Mouse (Mus musculus): ENCODE data around the gene Gm28048. TPM values are rescaled to one million over a fixed set of nuclear protein-coding genes. Genes with fewer than 3 reads are reported as not detected.

Gm28048 gene
- polyA plus RNA-seq (2015; fragmentation: Illumina TruSeq; extraction: RNeasy Lipid Tissue Mini Kit (QIAGEN cat#74804); ENCODE audit: low read depth, low replicate concordance) = 33.4 TPM

DNA sequence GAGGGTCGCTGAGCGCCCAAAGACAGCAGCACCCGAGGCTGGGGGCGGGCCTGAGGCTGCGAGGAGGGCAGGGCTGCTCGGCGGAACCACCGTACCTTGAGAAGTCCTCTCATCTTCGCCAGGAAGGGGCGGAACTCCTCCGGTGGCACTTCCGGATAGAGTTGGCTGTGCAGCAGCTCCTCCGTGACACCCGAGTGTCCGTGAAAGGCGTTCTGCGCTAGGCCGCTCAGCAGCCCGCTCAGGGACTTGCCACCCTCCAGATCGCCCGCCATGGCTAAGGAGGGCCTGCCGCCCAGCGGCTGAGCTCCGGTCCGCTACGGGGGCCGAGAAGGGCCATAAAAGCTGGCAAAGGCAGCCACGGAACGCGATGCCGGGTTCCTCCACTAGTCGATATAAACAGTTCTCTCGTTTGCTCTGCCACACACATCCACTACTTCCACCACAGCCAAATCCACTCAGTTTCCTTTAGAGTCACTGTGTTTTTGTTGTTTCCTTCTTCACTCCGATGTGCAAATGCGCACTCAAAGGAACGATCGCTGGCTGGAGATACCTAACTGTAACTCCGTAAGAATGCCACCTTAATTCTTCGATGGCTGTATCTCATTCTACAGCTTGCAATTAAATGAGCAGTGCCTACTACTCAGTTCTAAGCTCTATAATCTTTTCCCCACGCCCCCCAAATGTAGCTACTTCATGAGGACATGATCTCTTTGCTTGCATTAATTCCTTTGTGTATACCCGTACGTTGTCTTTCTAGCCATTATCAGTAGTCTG lies at the start of gene Gm28048, which contains the start of gene Commd1:
Gene Gm28048, minus strand, starts transcription at position 107 of the 774 bp plus-strand sequence.
Gene Commd1, minus strand, starts transcription at position 399 of the 774 bp plus-strand sequence.

GRCm38 (mm10) chr11:23007481-23008180 lies 25.7 kb upstream of the Gm28048 start, which contains the start of gene Fam161a:
Gene Fam161a (plus strand): TSS chr11:23007531.

GRCm38 (mm10) chr11:22990393-22991126 lies 8.7 kb upstream of the Gm28048 start, which contains the start of gene Cct4:
Gene Cct4 (plus strand): TSS chr11:22990519.

DNA sequence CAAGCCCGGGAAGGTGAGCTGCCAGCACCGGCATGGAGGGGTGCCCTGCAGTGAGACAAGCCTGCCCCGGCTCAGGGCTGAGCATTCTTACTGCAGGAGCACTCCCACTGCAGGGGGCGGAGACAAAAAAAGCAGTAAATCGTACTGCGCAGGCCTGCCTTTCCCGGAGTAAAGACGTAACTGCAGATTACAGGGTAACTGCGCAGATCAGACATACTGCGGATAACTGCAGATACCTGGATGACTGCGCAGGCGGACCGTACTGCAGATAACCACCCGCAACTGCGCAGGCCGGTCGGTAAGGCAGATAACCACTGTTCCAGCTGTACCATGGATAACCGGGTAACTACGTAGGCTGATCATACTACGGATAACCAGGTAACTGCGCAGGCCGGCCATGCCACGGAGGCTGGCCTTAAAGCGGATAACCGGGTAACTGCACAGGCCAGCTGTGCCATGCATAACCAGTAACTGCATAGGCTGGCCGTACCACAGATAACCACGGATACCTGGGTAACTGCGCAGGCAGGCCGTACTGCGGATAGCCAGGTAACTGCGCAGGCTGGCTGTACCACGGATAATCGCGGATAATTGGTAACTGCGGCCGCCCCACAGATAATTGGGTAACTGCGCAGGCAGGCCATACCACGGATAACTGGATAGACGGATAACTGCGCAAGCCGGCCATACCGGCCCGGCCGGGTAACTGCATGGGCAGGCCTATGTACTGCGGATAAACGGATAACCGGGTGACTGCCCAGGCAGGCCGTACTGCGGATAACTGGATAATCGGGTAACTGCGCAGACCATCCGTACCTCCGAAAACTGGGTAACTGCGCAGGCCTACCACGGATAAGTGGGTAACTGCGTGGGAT lies 9.8 kb downstream of the Gm28048 start, which contains the start of gene Zrsr1:
Gene Zrsr1, plus strand, starts transcription at position 171 of the 875 bp plus-strand sequence.

DNA sequence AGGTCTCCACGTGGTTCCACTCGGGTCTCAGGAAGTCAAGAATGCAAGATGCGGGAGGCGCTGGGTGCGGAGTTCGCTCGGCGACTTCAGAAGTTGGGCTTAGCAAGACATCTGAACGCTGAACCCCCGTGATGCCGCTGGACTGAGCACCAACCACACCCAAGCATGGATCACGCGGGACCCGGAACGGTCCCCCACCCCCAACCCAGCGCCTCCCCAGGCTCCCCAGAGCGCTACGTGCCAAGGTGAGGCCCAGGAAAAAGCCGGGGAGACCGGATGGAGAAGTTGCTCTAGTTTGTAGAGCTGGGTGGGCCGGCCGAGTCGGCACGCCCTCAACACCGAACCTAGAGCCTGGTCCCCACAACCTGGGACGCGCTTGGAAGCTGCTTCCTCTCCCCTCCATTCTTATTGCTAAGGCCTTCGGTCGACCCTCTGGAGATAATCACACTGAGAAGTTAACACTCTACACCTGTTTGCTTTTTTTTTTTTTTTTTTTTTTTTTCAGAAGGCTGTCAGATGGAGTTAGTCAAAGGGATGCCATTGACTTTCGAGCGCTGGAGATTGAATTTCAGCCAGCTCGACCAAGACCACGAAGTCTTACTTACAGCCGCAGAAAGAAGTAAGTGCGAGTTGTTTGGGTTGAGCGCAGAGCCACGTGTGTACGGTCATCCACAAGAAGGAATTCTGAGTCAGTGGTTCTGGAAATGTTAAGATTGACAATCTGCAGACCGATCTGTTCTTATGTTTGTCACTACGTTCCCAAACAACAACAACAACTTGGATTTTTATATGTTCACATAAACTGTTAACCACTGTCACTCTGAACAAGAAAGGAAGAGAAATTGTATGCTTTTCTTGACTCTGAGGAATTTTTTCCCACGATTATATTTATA lies 121.3 kb downstream of the Gm28048 start, which contains the start of gene B3gnt2:
Gene B3gnt2, minus strand, starts transcription at position 627 of the 893 bp plus-strand sequence.

Other genes with a start within 250 kb of the Gm28048 start
- gene B3gnt2, start 121.1 kb downstream of the Gm28048 start, polyA plus RNA-seq (2015; fragmentation: Illumina TruSeq; extraction: RNeasy Lipid Tissue Mini Kit (QIAGEN cat#74804); ENCODE audit: low read depth, low replicate concordance) = 14.4 TPM
- 79.7 TPM for gene Zrsr1, start 10.1 kb downstream of the Gm28048 start, polyA plus RNA-seq (2015; fragmentation: Illumina TruSeq; extraction: RNeasy Lipid Tissue Mini Kit (QIAGEN cat#74804); ENCODE audit: low read depth, low replicate concordance)
- gene Commd1, start 292 bp upstream of the Gm28048 start, polyA plus RNA-seq (2015; fragmentation: Illumina TruSeq; extraction: RNeasy Lipid Tissue Mini Kit (QIAGEN cat#74804); ENCODE audit: low read depth, low replicate concordance) = 89.2 TPM
- 154 TPM for gene Cct4, start 8.4 kb upstream of the Gm28048 start, polyA plus RNA-seq (2015; fragmentation: Illumina TruSeq; extraction: RNeasy Lipid Tissue Mini Kit (QIAGEN cat#74804); ENCODE audit: low read depth, low replicate concordance)
- 4.1 TPM for gene Fam161a, start 25.4 kb upstream of the Gm28048 start, polyA plus RNA-seq (2015; fragmentation: Illumina TruSeq; extraction: RNeasy Lipid Tissue Mini Kit (QIAGEN cat#74804); ENCODE audit: low read depth, low replicate concordance)